Mouse (Mus musculus) megakaryocyte, embryonic 14.5 days (primary cell): Measurements from ENCODE around the gene Fos. TPM values are rescaled to one million over a fixed set of nuclear protein-coding genes. Genes with fewer than 3 reads are reported as not detected.

Source experiments
- H3K27me3 ChIP-seq: replicated peaks from 2 replicates; pipeline ENCODE3; 2012; ENCODE audit warnings: inconsistent platforms
- H3K36me3 ChIP-seq: replicated peaks from 2 replicates; pipeline ENCODE3; 2012; ENCODE audit warnings: low read length, inconsistent platforms, mixed read lengths
- H3K4me1 ChIP-seq: 2 replicates; pipeline ENCODE4 v1.6.1; 2012; ENCODE audit warnings: inconsistent platforms
- H3K4me3 ChIP-seq: replicated peaks from 2 replicates; pipeline ENCODE3; 2012; ENCODE audit warnings: moderate library complexity, mild to moderate bottlenecking, inconsistent platforms
- H3K9me3 ChIP-seq: 2 replicates; pipeline ENCODE4 v1.6.1; 2012; ENCODE audit warnings: inconsistent platforms
- FLI1 ChIP-seq: IDR thresholded peaks from 2 replicates; pipeline ENCODE4 v1.6.1; 2012; ENCODE audit warnings: low read length, inconsistent platforms, mixed read lengths
- GATA1 ChIP-seq: IDR thresholded peaks from 3 replicates; pipeline ENCODE4 v1.6.1; 2012; ENCODE audit warnings: mixed read lengths, low read length, inconsistent platforms, borderline replicate concordance
- polyA plus RNA-seq: library from polyadenylated mRNA; stranded (reverse); fragments of >175 nt; gene quantifications from 2 replicates; pipeline ENCODE4 v1.2.3, GENCODE M21; 2012; ENCODE audit warnings: low replicate concordance; ENCODE audit not compliant: insufficient read depth

Gene Fos
- polyA plus RNA-seq, 1 experiment: 223 TPM

GRCm38 (mm10) chr12:85497310-85498135 lies 23.8 kb downstream of the Fos start:
- peak overlapping the region; percentile 1 for H3K4me3 ChIP-seq
- peaks cover 2% of the 10 kb centered on the region for H3K36me3 ChIP-seq
- peaks cover 14% of the 10 kb centered on the region for H3K4me1 ChIP-seq
- peaks cover 21% of the 10 kb centered on the region for H3K9me3 ChIP-seq
- peaks cover 14% of the 10 kb centered on the region for H3K27me3 ChIP-seq
- TF ChIP-seq GATA1 (no peak), FLI1 (no peak)

- peaks cover 29% of the 10 kb centered on the region for H3K9me3 ChIP-seq
- TF ChIP-seq GATA1 (no peak), FLI1 (no peak)
- H3K4me1 ChIP-seq: peaks cover 14% of the 10 kb centered on the region
- H3K36me3 ChIP-seq: peaks cover 2% of the 10 kb centered on the region
- H3K27me3 ChIP-seq: peaks cover 7% of the 10 kb centered on the region
- no peak overlapping the region for H3K4me3 ChIP-seq
These were observed 25.3 kb downstream of the Fos start for GRCm38 (mm10) chr12:85499001-85499400.

- Histone ChIP-seq H3K4me3 (no peak overlapping the region), H3K4me1 (peaks cover 3% of the 10 kb centered on the region), H3K9me3 (peaks cover 36% of the 10 kb centered on the region), H3K36me3 (peaks cover 2% of the 10 kb centered on the region), H3K27me3 (peaks cover 7% of the 10 kb centered on the region)
- TF ChIP-seq GATA1 (no peak), FLI1 (no peak)
These were observed 29.0 kb downstream of the Fos start for GRCm38 (mm10) chr12:85502682-85503081.

- Histone ChIP-seq H3K4me3 (no peak overlapping the region), H3K4me1 (no peaks in the 10 kb centered on the region), H3K27me3 (peaks cover 17% of the 10 kb centered on the region), H3K9me3 (peaks cover 15% of the 10 kb centered on the region), H3K36me3 (no peaks in the 10 kb centered on the region)
- no peak for TF ChIP-seq GATA1
These were observed 34.5 kb downstream of the Fos start for GRCm38 (mm10) chr12:85508235-85508634.

- Histone ChIP-seq H3K4me3 (no peak overlapping the region), H3K27me3 (peaks cover 27% of the 10 kb centered on the region), H3K9me3 (peaks cover 8% of the 10 kb centered on the region), H3K36me3 (no peaks in the 10 kb centered on the region), H3K4me1 (no peaks in the 10 kb centered on the region)
- TF ChIP-seq FLI1: no peak
These were observed 36.3 kb downstream of the Fos start for GRCm38 (mm10) chr12:85510013-85510412.

GRCm38 (mm10) chr12:85513789-85514447 lies 40.2 kb downstream of the Fos start:
- H3K27me3 ChIP-seq: peaks cover 37% of the 10 kb centered on the region
- TF ChIP-seq FLI1 (no peak), GATA1 (no peak)
- peaks cover 7% of the 10 kb centered on the region for H3K9me3 ChIP-seq
- no peaks in the 10 kb centered on the region for H3K36me3 ChIP-seq
- no peaks in the 10 kb centered on the region for H3K4me1 ChIP-seq
- no peak overlapping the region for H3K4me3 ChIP-seq

- Histone ChIP-seq H3K4me3 (no peak overlapping the region), H3K4me1 (no peaks in the 10 kb centered on the region), H3K9me3 (peaks cover 11% of the 10 kb centered on the region), H3K36me3 (no peaks in the 10 kb centered on the region), H3K27me3 (peaks cover 41% of the 10 kb centered on the region)
- TF ChIP-seq GATA1: no peak
- TF ChIP-seq FLI1: no peak
These were observed 41.3 kb downstream of the Fos start for GRCm38 (mm10) chr12:85514958-85515357.

GRCm38 (mm10) chr12:85515865-85516264 lies 42.2 kb downstream of the Fos start:
- Histone ChIP-seq H3K9me3 (peaks cover 6% of the 10 kb centered on the region; the same call in 1 of the 2 replicates), H3K4me3 (peak overlapping the region; percentile 15), H3K4me1 (no peaks in the 10 kb centered on the region), H3K36me3 (no peaks in the 10 kb centered on the region), H3K27me3 (peaks cover 41% of the 10 kb centered on the region)
- TF ChIP-seq GATA1 (no peak), FLI1 (no peak)

GRCm38 (mm10) chr12:85517339-85517738 lies 43.6 kb downstream of the Fos start:
- TF ChIP-seq FLI1: no peak
- no peak for TF ChIP-seq GATA1
- Histone ChIP-seq H3K4me1 (no peaks in the 10 kb centered on the region; the same call in 1 of the 2 replicates), H3K4me3 (no peak overlapping the region), H3K27me3 (peaks cover 39% of the 10 kb centered on the region), H3K36me3 (no peaks in the 10 kb centered on the region), H3K9me3 (peaks cover 6% of the 10 kb centered on the region; the same call in 1 of the 2 replicates)

GRCm38 (mm10) chr12:85518009-85518408 lies 44.3 kb downstream of the Fos start:
- TF ChIP-seq FLI1 (no peak), GATA1 (no peak)
- H3K4me3 ChIP-seq: no peak overlapping the region
- H3K36me3 ChIP-seq: no peaks in the 10 kb centered on the region
- peaks cover 43% of the 10 kb centered on the region for H3K27me3 ChIP-seq
- peaks cover 6% of the 10 kb centered on the region for H3K4me1 ChIP-seq
- peaks cover 6% of the 10 kb centered on the region; the same call in 1 of the 2 replicates for H3K9me3 ChIP-seq
